Mouse (Mus musculus) gastrocnemius, postnatal 14 days (tissue): ENCODE data around the gene Bean1. TPM values are rescaled to one million over a fixed set of nuclear protein-coding genes. Genes with fewer than 3 reads are reported as not detected.

ENCODE experiments used
- DNase-seq: peaks from one replicate; pipeline ENCODE4 v3.0.0; 2021; ENCODE audit warnings: mixed read lengths
- intact Hi-C: fragments of 180-260 bp; cut with DNase I; formaldehyde crosslinking; loops from one replicate; pipeline ENCODE4 v1.15.1; 2025; ENCODE audit warnings: low total_unique reads
- total RNA-seq, 2 experiments: library from RNA; stranded (reverse); gene quantifications; 2 replicates each; pipeline ENCODE4 v1.2.3; 2021

The Bean1 gene
- total RNA-seq, 2 experiments from 2014 or later = 0.53 to 0.90 TPM

GRCm38 (mm10) chr8:104147947-104148346 lies 22.3 kb upstream of the Bean1 start:
- intact Hi-C loops = loop anchor here (5.0 kb wide), 2 partner anchors 69 to 194 kb away; no protein-coding TSS in a partner anchor
- DNase-seq = no peak

GRCm38 (mm10) chr8:104160731-104161130 lies 9.5 kb upstream of the Bean1 start:
- DNase-seq = no peak
- intact Hi-C loops = loop anchor here (5.0 kb wide), 1 partner anchor 57 kb away; no protein-coding TSS in a partner anchor

- DNase-seq = no peak
- intact Hi-C loops = no loop called here
Observed at GRCm38 (mm10) chr8:104169461-104169860, 781 bp upstream of the Bean1 start.

- DNase-seq = no peak
- intact Hi-C loops = no loop called here
Observed at GRCm38 (mm10) chr8:104171050-104171620, 893 bp downstream of the Bean1 start.

- DNase-seq = no peak
- intact Hi-C loops = no loop called here
Observed at GRCm38 (mm10) chr8:104172420-104172819, 2.2 kb downstream of the Bean1 start.

- no peak for DNase-seq
- intact Hi-C loops = no loop called here
Observed at GRCm38 (mm10) chr8:104175848-104176527, 5.7 kb downstream of the Bean1 start.

GRCm38 (mm10) chr8:104177054-104177453 lies 6.8 kb downstream of the Bean1 start:
- no peak for DNase-seq
- intact Hi-C loops = no loop called here

- intact Hi-C loops = no loop called here
Observed at GRCm38 (mm10) chr8:104184905-104185304, 14.7 kb downstream of the Bean1 start.

GRCm38 (mm10) chr8:104186827-104187226 lies 16.6 kb downstream of the Bean1 start:
- no peak for DNase-seq
- intact Hi-C loops = no loop called here

More at GRCm38 (mm10) chr8:104184905-104185304, 14.7 kb downstream of the Bean1 start:
- no peak for DNase-seq

GRCm38 (mm10) chr8:104187622-104188021 lies 17.4 kb downstream of the Bean1 start:
- intact Hi-C loops = no loop called here
- DNase-seq = no peak

GRCm38 (mm10) chr8:104188459-104188858 lies 18.2 kb downstream of the Bean1 start:
- no peak for DNase-seq
- intact Hi-C loops = no loop called here

- no peak for DNase-seq
- intact Hi-C loops = no loop called here
Observed at GRCm38 (mm10) chr8:104190777-104191468, 20.7 kb downstream of the Bean1 start.

- intact Hi-C loops = no loop called here
- DNase-seq = no peak
Observed at GRCm38 (mm10) chr8:104191496-104191895, 21.3 kb downstream of the Bean1 start.

GRCm38 (mm10) chr8:104199802-104200201 lies 29.6 kb downstream of the Bean1 start:
- no peak for DNase-seq
- intact Hi-C loops = no loop called here

GRCm38 (mm10) chr8:104201622-104202021 lies 31.4 kb downstream of the Bean1 start:
- DNase-seq = no peak
- intact Hi-C loops = no loop called here

GRCm38 (mm10) chr8:104202320-104202719 lies 32.1 kb downstream of the Bean1 start:
- DNase-seq = no peak
- intact Hi-C loops = no loop called here

GRCm38 (mm10) chr8:104205292-104205691 lies 35.0 kb downstream of the Bean1 start:
- intact Hi-C loops = no loop called here
- DNase-seq = no peak

- intact Hi-C loops = loop anchor here (5.0 kb wide), 2 partner anchors 55 to 70 kb away; no protein-coding TSS in a partner anchor
- DNase-seq = no peak
Observed at GRCm38 (mm10) chr8:104217601-104218000, 47.4 kb downstream of the Bean1 start.

GRCm38 (mm10) chr8:104219079-104219478 lies 48.8 kb downstream of the Bean1 start:
- intact Hi-C loops = loop anchor here (5.0 kb wide), 2 partner anchors 57 to 72 kb away; no protein-coding TSS in a partner anchor
- peak; percentile 49 for DNase-seq

GRCm38 (mm10) chr8:104219806-104220205 lies 49.6 kb downstream of the Bean1 start:
- intact Hi-C loops = loop anchor here (5.0 kb wide), 3 partner anchors 58 to 128 kb away; no protein-coding TSS in a partner anchor
- peak; percentile 72 for DNase-seq
